In the genomic region with DNA sequence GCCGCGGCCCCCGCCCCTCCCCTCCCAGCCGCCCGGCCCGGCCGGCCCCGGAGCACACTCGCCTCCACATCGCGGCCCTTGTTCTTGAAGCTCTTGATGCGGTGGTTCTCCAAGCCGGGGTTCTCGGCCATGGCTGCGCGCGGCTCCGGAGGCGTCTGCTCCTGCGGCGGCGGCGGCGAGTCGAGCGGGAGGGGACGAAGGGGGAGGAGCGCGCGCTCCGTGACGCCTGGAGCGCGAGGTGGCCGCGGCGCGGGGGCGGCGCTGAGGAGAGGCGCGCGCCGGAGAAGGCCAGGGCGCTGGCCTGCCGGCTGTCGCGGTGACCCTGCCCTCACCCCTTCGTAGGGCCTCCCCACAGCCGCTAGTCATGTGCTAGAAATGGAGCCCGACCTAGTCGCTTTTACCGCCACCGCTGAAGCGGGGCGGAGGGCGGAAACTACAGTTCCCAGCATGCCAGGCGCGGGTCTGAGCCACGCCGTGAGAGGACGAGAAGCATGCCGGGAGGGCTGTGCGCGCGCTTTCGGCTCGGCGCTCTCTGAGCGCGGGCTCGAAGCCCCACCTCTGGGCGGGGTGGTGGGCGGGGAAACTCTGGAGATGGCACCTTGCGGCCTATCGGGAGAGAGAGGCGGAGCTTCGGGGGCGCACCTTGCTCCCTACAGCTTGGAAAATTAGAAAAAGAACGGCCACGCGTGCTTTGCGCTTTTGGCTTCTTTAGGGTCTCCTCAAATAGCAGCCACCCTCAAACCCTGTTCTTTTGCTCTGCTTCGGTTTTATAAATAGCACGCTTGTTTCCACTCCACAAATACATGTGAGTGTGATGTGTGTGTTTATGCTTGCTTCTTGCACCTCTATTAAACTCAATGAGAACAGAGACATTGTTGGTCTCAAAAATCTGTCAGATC, we compare ENCODE assay signal across 7 mouse cellular contexts. TPM values are rescaled to one million over a fixed set of nuclear protein-coding genes. Genes with fewer than 3 reads are reported as not detected.
DNase-seq lines count a peak whose midpoint lies in the region; ATAC-seq and TF ChIP-seq lines count a peak whose summit lies in the region.

A gene (minus strand): TSS at position 214 of the 899 bp plus-strand sequence.

- peak; percentile 97 for ATAC-seq in intestine, postnatal 0 days
- peak; percentile 97 for ATAC-seq in midbrain, embryonic 12.5 days (ENCODE audit: low FRiP score, low read depth)

- H3K4me1 ChIP-seq in embryonic facial prominence, embryonic 10.5 days: peaks cover 25% of the 10 kb centered on the region
- H3K4me1 ChIP-seq in intestine, postnatal 0 days (replicated peaks; ENCODE audit: control insufficient read depth, insufficient read depth, low read length): no peaks in the 10 kb centered on the region
- peaks cover 18% of the 10 kb centered on the region for H3K4me1 ChIP-seq in midbrain, embryonic 12.5 days
- H3K4me1 ChIP-seq in small intestine, adult 2 months (ENCODE audit: control insufficient read depth, insufficient read depth, insufficient read length, low read length): peaks cover 2% of the 10 kb centered on the region; the same call in 1 of the 2 replicates

- TF ChIP-seq CTCF in intestine, postnatal 0 days (IDR thresholded peaks at IDR 0.05; ENCODE audit: low read depth): no peak; the same call in 1 of the 2 replicates
- no peak for TF ChIP-seq CTCF in small intestine, adult 2 months (IDR thresholded peaks at IDR 0.05; ENCODE audit: extremely low read depth, insufficient read length, insufficient replicate concordance, low read depth, low read length)

- peaks cover 12% of the 10 kb centered on the region; the same call in 1 of the 2 replicates for H3K36me3 ChIP-seq in embryonic facial prominence, embryonic 10.5 days (replicated peaks)
- no peaks in the 10 kb centered on the region for H3K36me3 ChIP-seq in intestine, postnatal 0 days (ENCODE audit: control insufficient read depth, insufficient read depth)
- no peaks in the 10 kb centered on the region for H3K36me3 ChIP-seq in midbrain, embryonic 12.5 days
- H3K36me3 ChIP-seq in small intestine, adult 2 months (ENCODE audit: control insufficient read depth, insufficient read depth, low read length): no peaks in the 10 kb centered on the region

- no peaks in the 10 kb centered on the region for H3K27me3 ChIP-seq in embryonic facial prominence, embryonic 10.5 days (replicated peaks; ENCODE audit: low read depth, poor library complexity, severe bottlenecking)
- H3K27me3 ChIP-seq in intestine, postnatal 0 days (replicated peaks; ENCODE audit: control insufficient read depth, insufficient read depth, low read length): no peaks in the 10 kb centered on the region
- H3K27me3 ChIP-seq in midbrain, embryonic 12.5 days: no peaks in the 10 kb centered on the region
- no peaks in the 10 kb centered on the region for H3K27me3 ChIP-seq in small intestine, adult 2 months (ENCODE audit: control insufficient read depth, insufficient read depth, low read length)

- H3K27ac ChIP-seq in embryonic facial prominence, embryonic 10.5 days (replicated peaks): peak within 1 kb of the TSS; percentile 98
- H3K27ac ChIP-seq in intestine, postnatal 0 days (ENCODE audit: low read depth, low read length): peak within 1 kb of the TSS; percentile 89
- peak within 1 kb of the TSS; percentile 99 for H3K27ac ChIP-seq in midbrain, embryonic 12.5 days (replicated peaks)
- peak within 1 kb of the TSS; percentile 67 for H3K27ac ChIP-seq in small intestine, adult 2 months (ENCODE audit: insufficient read depth, low read depth, low read length)

- H3K4me2 ChIP-seq in intestine, postnatal 0 days (replicated peaks; ENCODE audit: low read depth): peak within 1 kb of the TSS; percentile 78
- H3K4me2 ChIP-seq in midbrain, embryonic 12.5 days (replicated peaks): peak within 1 kb of the TSS; percentile 69

- no peaks in the 10 kb centered on the region for H3K9me3 ChIP-seq in embryonic facial prominence, embryonic 10.5 days
- H3K9me3 ChIP-seq in intestine, postnatal 0 days (ENCODE audit: control insufficient read depth): no peaks in the 10 kb centered on the region
- H3K9me3 ChIP-seq in midbrain, embryonic 12.5 days: no peaks in the 10 kb centered on the region

- DNase-seq in adrenal gland, postnatal 10 days: peak; percentile 100
- peak; percentile 99 for DNase-seq in embryonic facial prominence, embryonic 10.5 days (ENCODE audit: low spot score)
- DNase-seq in gonadal fat pad, adult 2 months (ENCODE audit: low read depth): peak; percentile 85
- peak; percentile 99 for DNase-seq in left cerebral cortex, postnatal 4 days

- peak within 1 kb of the TSS; percentile 76 for H3K9ac ChIP-seq in intestine, postnatal 0 days (ENCODE audit: low read depth, low read length)
- H3K9ac ChIP-seq in midbrain, embryonic 12.5 days (replicated peaks): peak within 1 kb of the TSS; percentile 97

- under 1% methylated on average over 85 of the region's 85 CpGs for WGBS in embryonic facial prominence, embryonic 10.5 days
- under 1% methylated on average over 82 of the region's 85 CpGs for WGBS in intestine, postnatal 0 days
- WGBS in midbrain, embryonic 12.5 days: under 1% methylated on average over 70 of the region's 85 CpGs
- WGBS in small intestine, adult 2 months: under 1% methylated on average over 85 of the region's 85 CpGs

- intact Hi-C loops in left cerebral cortex, postnatal 4 days (cut with DNase I): no loop called here

- TF ChIP-seq POLR2A in small intestine, adult 2 months (IDR thresholded peaks at IDR 0.05; ENCODE audit: low read depth, low read length): peak; percentile 81

- H3K4me3 ChIP-seq in embryonic facial prominence, embryonic 10.5 days: peak within 1 kb of the TSS; percentile 94
- H3K4me3 ChIP-seq in intestine, postnatal 0 days (ENCODE audit: low read depth, low read length): peak within 1 kb of the TSS; percentile 86
- H3K4me3 ChIP-seq in midbrain, embryonic 12.5 days: peak within 1 kb of the TSS; percentile 94
- peak within 1 kb of the TSS; percentile 97 for H3K4me3 ChIP-seq in small intestine, adult 2 months (ENCODE audit: low read depth, low read length)

RNA-seq across cellular contexts. Expression of the gene that starts here (rescaled TPM):
- 10 to 100 TPM; 28.8 to 34.1 TPM for total RNA-seq in adrenal gland, postnatal 10 days (2021)
- polyA plus RNA-seq in embryonic facial prominence, embryonic 10.5 days (2016; fragmentation: Nextera tagmentation; extraction: Ambion mirVana): 84.7 and 84.9 TPM in 2 replicates
- 9.6 and 11.2 TPM in 2 replicates for polyA plus RNA-seq in gonadal fat pad, adult 2 months (2012; rRNA removed)
- polyA plus RNA-seq in intestine, postnatal 0 days (2015; fragmentation: Nextera tagmentation; extraction: Ambion mirVana): 18.9 and 20.0 TPM in 2 replicates
- 10 to 100 TPM; 88.4 to 97.8 TPM for total RNA-seq in left cerebral cortex, postnatal 4 days (2021)
- polyA plus RNA-seq in midbrain, embryonic 12.5 days (2016; fragmentation: Nextera tagmentation; extraction: Ambion mirVana): 86.3 and 89.3 TPM in 2 replicates
- 0.79 and 1.4 TPM in 2 replicates for polyA plus RNA-seq in small intestine, adult 2 months (2012; rRNA removed)

Comparison
In these comparisons a context has a peak if more than half of its experiments do, and no peak if none do; other contexts are left out.
1. Peak in every context shown above with its lines: DNase-seq, ATAC-seq, H3K4me3 ChIP-seq and H3K27ac ChIP-seq.